Mouse (Mus musculus): Measurements from ENCODE around the gene Gm8922.
"Not testable (repeated sequence)": the region's sequence is repeated elsewhere in the genome, so short reads cannot be mapped to it uniquely, and the experiment has no call there.

The Gm8922 gene

DNA sequence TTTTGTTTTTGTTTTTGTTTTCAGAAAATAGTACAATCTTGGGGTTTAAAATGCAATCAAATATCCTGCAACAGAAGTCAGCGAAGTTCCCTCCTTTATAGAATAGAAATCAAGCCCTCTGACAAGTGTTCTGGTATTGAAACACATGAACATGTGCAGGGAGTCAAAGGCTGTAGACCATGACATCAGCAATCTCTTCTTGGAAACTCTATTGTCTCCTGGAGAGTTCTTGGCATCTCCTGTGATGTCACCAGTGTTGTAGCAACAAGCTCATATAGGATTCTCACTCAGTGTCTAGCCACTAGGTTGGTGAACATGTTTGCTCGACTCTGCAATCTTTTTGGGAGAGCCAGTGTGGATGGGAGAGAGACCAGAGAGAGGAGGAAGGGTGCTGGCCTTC lies at the start of gene Gm8922:
Gm8922 (plus strand) TSS at position 301 of the 400 bp plus-strand sequence.
- DNase-seq (ENCODE audit: low spot score): not testable (repeated sequence)
